Mouse (Mus musculus) embryonic facial prominence, embryonic 11.5 days (tissue): ENCODE measurements around the gene Gm10803. TPM values are rescaled to one million over a fixed set of nuclear protein-coding genes. Genes with fewer than 3 reads are reported as not detected.
"Not testable (repeated sequence)": the region's sequence is repeated elsewhere in the genome, so short reads cannot be mapped to it uniquely, and the experiment has no call there.

Experiments
- ATAC-seq: fragments of 200-750 bp; cut with Nextera tagmentation; replicated peaks from 2 replicates; pipeline ENCODE4 v1.8.0; 2017; ENCODE audit warnings: low read depth; ENCODE audit not compliant: insufficient number of reproducible peaks, low FRiP score, low TSS enrichment
- DNase-seq: peaks from one replicate; pipeline ENCODE4 v3.0.0-alpha.2; 2015; ENCODE audit warnings: low spot score
- H3K27ac ChIP-seq: fragments of 300-500 bp; sonication (generic); replicated peaks from 2 replicates; pipeline ENCODE4 v1.5.1; 2014; ENCODE audit warnings: mild to moderate bottlenecking, low read depth, low read length, control low read depth
- H3K27me3 ChIP-seq: fragments of 300-500 bp; sonication (generic); 2 replicates; pipeline ENCODE4 v1.6.1; 2014; ENCODE audit warnings: mild to moderate bottlenecking, low read length, moderate library complexity, mixed read lengths; ENCODE audit not compliant: control insufficient read depth, insufficient read depth
- H3K36me3 ChIP-seq: fragments of 300-500 bp; sonication (generic); replicated peaks from 2 replicates; pipeline ENCODE4 v1.6.1; 2014; ENCODE audit warnings: low read depth, mild to moderate bottlenecking, low read length, moderate library complexity, mixed read lengths; ENCODE audit not compliant: control insufficient read depth, insufficient read depth
- H3K4me1 ChIP-seq: fragments of 300-500 bp; sonication (generic); 2 replicates; pipeline ENCODE4 v1.6.1; 2014; ENCODE audit warnings: low read length, mixed read lengths; ENCODE audit not compliant: control insufficient read depth, insufficient read depth
- H3K4me2 ChIP-seq: fragments of 300-500 bp; sonication (generic); 2 replicates; pipeline ENCODE4 v1.6.1; 2014; ENCODE audit warnings: low read depth, mild to moderate bottlenecking, control low read depth, low read length, moderate library complexity
- H3K4me3 ChIP-seq: fragments of 300-500 bp; sonication (generic); 2 replicates; pipeline ENCODE4 v1.5.1; 2014; ENCODE audit warnings: low read depth, low read length, control low read depth
- H3K9ac ChIP-seq: fragments of 300-500 bp; sonication (generic); replicated peaks from 2 replicates; pipeline ENCODE4 v1.6.1; 2014; ENCODE audit warnings: mild to moderate bottlenecking, control low read depth, low read length
- H3K9me3 ChIP-seq: fragments of 300-500 bp; sonication (generic); replicated peaks from 2 replicates; pipeline ENCODE4 v1.6.1; 2016; ENCODE audit warnings: mild to moderate bottlenecking, low read length, inconsistent platforms, mixed read lengths; ENCODE audit not compliant: control insufficient read depth
- WGBS: fragments of 180-500 bp; shearing (Covaris S2); extraction: QIAGEN DNeasy Blood & Tissue Kit; methylation state at CpG from one replicate; pipeline ENCODE4 v1.1.7; 2014; 5-methylcytosine and 5-hydroxymethylcytosine counted together
- polyA plus RNA-seq: library from polyadenylated mRNA; unstranded; fragments of >200 nt; fragmentation: Nextera tagmentation; extraction: Ambion mirVana; gene quantifications from 2 replicates; pipeline ENCODE4 v1.2.1, GENCODE M21; 2014

Gm10803 gene
- polyA plus RNA-seq = not detected in 2 replicates

DNA sequence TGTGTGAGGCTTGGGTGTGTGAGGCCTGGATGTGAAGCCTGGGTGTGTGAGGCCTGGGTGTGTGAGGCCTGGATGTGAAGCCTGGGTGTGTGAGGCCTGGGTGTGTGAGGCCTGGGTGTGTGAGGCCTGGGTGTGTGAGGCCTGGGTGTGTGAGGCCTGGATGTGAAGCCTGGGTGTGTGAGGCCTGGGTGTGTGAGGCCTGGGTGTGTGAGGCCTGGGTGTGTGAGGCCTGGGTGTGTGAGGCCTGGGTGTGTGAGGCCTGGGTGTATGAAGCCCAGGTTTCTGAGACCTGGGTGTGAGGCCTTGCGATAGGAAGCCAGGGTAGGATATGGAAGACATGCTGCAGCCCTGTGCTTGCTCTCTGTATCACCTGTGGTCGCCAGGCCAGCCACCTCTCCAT lies at the start of gene Gm10803:
TSS of gene Gm10803 (plus strand) at position 301 of the 400 bp plus-strand sequence.
- not testable (repeated sequence) for H3K4me1 ChIP-seq, DNase-seq, H3K9me3 ChIP-seq, H3K27me3 ChIP-seq, H3K4me2 ChIP-seq, H3K27ac ChIP-seq, H3K9ac ChIP-seq, ATAC-seq, H3K4me3 ChIP-seq, H3K36me3 ChIP-seq
- 88% methylated on average over 2 of the region's 2 CpGs for WGBS

DNA sequence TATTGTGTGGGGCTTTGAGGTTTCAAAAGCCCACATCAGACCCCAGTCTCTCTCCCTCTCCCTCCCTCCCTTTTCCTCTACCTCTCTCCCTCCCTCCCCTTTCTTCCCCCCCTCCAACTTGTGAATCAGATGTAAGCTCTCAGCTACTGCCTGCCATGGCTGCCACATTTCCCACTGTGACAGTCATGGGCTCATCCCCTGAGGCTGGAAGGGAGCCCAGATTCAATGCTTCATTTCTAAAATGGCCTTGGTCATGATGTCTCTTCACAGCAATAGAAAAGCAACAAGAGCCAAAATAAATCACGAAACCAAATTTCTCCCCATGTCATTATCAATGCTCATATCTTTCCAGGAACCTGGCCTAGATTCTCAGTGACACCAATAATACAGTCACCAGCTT lies 49.5 kb upstream of the Gm10803 start:
- H3K27ac ChIP-seq = no peak overlapping the region
- H3K36me3 ChIP-seq = no peaks in the 10 kb centered on the region
- no peak overlapping the region for H3K4me2 ChIP-seq
- H3K9me3 ChIP-seq = no peaks in the 10 kb centered on the region
- H3K27me3 ChIP-seq = no peaks in the 10 kb centered on the region
- H3K9ac ChIP-seq = no peak overlapping the region
- WGBS = 93% methylated on average over 1 of the region's 1 CpGs
- no peak for ATAC-seq
- no peak overlapping the region for H3K4me3 ChIP-seq
- DNase-seq = no peak
- no peaks in the 10 kb centered on the region for H3K4me1 ChIP-seq

DNA sequence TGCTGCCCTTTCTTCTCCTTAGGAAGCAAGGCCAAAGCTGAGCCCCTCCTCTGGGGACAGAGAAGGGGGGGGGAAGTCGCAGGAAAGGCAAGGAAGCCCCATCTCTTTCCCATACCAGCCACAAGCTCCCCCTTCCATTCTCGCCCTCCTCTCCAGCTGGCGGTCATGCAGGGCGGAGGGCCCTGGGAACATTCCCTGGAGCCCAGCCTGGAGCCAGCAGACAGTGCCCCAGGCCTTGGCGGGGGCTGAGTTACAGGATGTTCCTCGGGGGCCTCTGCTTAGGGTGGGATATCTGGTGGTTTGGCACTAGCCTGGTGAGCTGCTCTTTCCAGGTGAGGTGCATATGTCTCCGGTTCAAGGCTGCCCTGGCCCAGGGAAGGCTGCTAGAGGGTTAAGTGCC lies 48.2 kb upstream of the Gm10803 start:
- Histone ChIP-seq H3K27me3 (no peaks in the 10 kb centered on the region), H3K4me1 (no peaks in the 10 kb centered on the region), H3K36me3 (no peaks in the 10 kb centered on the region), H3K9me3 (no peaks in the 10 kb centered on the region), H3K4me2 (no peak overlapping the region), H3K9ac (no peak overlapping the region), H3K4me3 (no peak overlapping the region), H3K27ac (no peak overlapping the region)
- WGBS = 68% methylated on average over 7 of the region's 7 CpGs
- DNase-seq (no peak), ATAC-seq (no peak)

DNA sequence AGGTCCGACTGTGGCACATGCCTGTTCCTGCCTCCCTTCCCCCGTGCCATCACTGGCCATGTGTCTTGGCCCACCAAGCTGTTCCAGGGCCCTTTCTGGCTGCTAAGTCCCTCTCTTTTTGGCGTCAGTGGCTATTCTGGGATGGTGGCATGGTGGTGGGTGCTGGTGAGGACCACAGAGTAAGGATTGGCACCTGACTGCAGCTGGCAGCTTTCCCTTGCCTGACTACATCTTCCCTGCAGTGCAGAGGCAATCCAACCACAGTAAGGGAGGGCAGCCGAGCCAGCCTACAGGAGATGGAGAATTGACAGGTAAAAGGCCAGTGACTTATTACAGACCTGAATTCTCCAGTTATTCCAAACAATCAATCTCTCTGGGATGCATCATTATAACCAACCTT lies 45.1 kb upstream of the Gm10803 start:
- Histone ChIP-seq H3K36me3 (no peaks in the 10 kb centered on the region), H3K27ac (no peak overlapping the region), H3K9me3 (no peaks in the 10 kb centered on the region), H3K4me2 (no peak overlapping the region), H3K4me1 (no peaks in the 10 kb centered on the region), H3K4me3 (no peak overlapping the region), H3K9ac (no peak overlapping the region), H3K27me3 (no peaks in the 10 kb centered on the region)
- 71% methylated on average over 4 of the region's 4 CpGs for WGBS
- no peak for DNase-seq
- ATAC-seq = no peak

DNA sequence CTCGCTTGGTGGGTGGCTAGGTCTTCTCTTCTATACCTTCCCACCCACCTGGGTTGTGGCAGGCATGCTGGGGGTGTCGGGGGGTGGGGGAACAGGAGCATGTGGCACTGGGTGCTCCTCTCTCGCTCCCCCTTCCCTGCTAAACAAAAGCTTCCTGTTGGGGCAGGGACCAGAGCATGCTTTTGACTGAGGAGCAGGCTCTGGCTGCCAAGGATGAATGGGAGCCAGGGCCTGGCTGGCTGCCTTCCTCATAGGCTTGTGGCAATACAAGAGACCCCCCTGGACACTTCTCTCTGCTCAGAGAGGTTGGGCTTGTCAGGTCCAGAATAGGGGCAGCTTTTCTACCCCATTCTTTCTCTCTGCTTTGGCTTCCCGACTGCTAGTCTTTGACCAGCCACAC lies 39.3 kb upstream of the Gm10803 start:
- DNase-seq = no peak

DNA sequence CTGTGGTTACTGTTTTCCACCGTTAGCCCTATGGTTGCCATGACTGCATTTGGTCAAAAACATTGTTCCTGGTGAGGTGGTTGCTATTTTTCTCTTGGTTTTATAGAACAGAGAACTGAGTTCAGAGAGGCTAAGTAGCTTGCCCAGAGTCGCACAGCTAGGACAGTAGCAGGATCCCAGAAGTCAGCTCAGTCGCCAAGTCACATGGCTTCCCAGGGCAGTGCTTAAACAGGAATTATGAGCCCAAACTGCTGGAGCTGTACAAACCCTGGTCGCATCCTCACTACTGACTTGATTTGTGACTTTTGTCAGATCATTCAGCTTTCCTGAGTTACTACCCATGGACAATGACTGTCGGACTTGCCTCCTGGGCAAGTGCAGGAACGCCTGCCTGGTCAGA lies 38.8 kb upstream of the Gm10803 start:
- H3K4me2 ChIP-seq = no peak overlapping the region
- no peaks in the 10 kb centered on the region for H3K9me3 ChIP-seq
- H3K4me1 ChIP-seq = no peaks in the 10 kb centered on the region; the same call in 1 of the 2 replicates
- H3K9ac ChIP-seq = no peak overlapping the region
- 77% methylated on average over 6 of the region's 6 CpGs for WGBS
- DNase-seq = no peak
- no peak overlapping the region for H3K4me3 ChIP-seq
- no peak for ATAC-seq
- 0 out of 2 replicates have a peak overlapping the region, but pooled peaks have one; percentile 38 for H3K27ac ChIP-seq
- H3K27me3 ChIP-seq = no peaks in the 10 kb centered on the region
- H3K36me3 ChIP-seq = no peaks in the 10 kb centered on the region

More for the DNA sequence above, 39.3 kb upstream of the Gm10803 start:
- Histone ChIP-seq H3K4me1 (no peaks in the 10 kb centered on the region; the same call in 1 of the 2 replicates), H3K9me3 (no peaks in the 10 kb centered on the region), H3K4me3 (no peak overlapping the region), H3K4me2 (no peak overlapping the region), H3K36me3 (no peaks in the 10 kb centered on the region), H3K27ac (no peak overlapping the region), H3K27me3 (no peaks in the 10 kb centered on the region), H3K9ac (no peak overlapping the region)
- no peak for ATAC-seq
- WGBS = 77% methylated on average over 4 of the region's 4 CpGs

DNA sequence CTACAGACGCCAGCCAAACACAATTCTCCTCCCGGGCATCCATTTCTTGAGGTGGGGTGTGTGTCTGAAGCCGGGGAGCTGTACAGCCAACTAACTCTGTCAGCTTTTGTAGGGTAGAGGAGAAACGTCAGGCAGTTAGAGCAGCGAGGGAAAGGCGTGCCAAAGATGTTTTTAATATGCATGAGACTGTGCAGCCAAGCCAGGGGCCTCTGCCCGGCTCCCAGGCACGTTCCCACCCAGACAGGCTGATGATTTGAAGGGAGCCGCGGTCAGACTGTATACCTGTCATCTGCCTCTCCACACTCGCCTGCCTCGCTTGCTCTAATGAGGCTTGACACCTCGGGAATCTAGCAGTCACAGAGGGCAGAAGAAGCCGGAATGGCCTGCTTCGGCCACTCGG lies 38.4 kb upstream of the Gm10803 start:
- H3K27me3 ChIP-seq = no peaks in the 10 kb centered on the region
- H3K9ac ChIP-seq = no peak overlapping the region
- no peaks in the 10 kb centered on the region for H3K36me3 ChIP-seq
- no peaks in the 10 kb centered on the region; the same call in 1 of the 2 replicates for H3K4me1 ChIP-seq
- no peaks in the 10 kb centered on the region for H3K9me3 ChIP-seq
- ATAC-seq (peak; percentile 51; the same call in 1 of the 2 replicates), DNase-seq (peak; percentile 28)
- H3K4me2 ChIP-seq = no peak overlapping the region
- WGBS = 53% methylated on average over 16 of the region's 16 CpGs
- H3K4me3 ChIP-seq = no peak overlapping the region
- H3K27ac ChIP-seq = 0 out of 2 replicates have a peak overlapping the region, but pooled peaks have one; percentile 38

DNA sequence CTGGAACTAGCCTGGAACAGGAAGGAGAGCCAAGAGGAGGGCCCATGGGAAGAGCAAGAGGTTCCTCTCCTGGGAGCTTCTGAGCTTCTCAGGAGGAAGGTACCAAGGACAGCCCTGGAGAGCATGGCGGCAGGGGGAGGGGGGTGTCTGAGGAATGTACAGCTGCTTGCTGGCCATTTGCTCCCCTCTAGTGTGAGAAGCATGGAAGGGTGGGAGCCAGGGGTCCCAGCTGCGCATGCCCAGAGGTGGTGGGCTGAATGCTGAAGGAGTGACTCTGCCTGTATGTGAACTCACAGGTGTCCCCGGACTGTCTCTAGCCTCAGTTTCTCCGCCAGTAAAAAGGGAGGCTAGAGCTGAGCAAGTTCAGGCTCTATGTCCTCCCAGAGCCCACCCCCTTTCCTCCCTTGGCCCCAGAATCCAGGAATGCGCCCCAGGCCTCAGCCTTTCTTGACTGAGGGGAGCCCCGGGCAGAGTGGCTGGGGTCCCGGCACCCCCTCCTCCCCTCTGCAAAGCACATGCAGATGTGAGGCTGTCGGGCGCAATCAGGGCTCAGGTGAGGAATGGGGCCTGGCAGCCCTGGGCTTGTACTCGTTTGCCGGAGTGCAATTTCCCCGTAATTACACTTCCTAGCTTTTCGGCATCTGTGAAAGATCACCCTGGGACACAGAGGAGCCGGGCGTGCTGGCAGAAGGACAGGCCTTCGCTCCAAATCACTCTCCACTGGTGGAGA lies 35.2 kb upstream of the Gm10803 start:
- Histone ChIP-seq H3K27me3 (no peaks in the 10 kb centered on the region), H3K9me3 (no peaks in the 10 kb centered on the region), H3K36me3 (no peaks in the 10 kb centered on the region), H3K4me2 (no peak overlapping the region), H3K4me1 (no peaks in the 10 kb centered on the region; the same call in 1 of the 2 replicates), H3K27ac (peak overlapping the region; percentile 44; the same call in 1 of the 2 replicates), H3K4me3 (no peak overlapping the region), H3K9ac (no peak overlapping the region)
- 47% methylated on average over 16 of the region's 16 CpGs for WGBS
- ATAC-seq (peak; percentile 75; the same call in 1 of the 2 replicates), DNase-seq (peak; percentile 80)
